Mouse (Mus musculus) liver, embryonic 11.5 days (tissue): ENCODE measurements around the gene Slc44a1. TPM values are rescaled to one million over a fixed set of nuclear protein-coding genes. Genes with fewer than 3 reads are reported as not detected.

Source experiments
- ATAC-seq: fragments of 200-750 bp; cut with Nextera tagmentation; replicated peaks from 2 replicates; pipeline ENCODE4 v1.8.0; 2017; ENCODE audit warnings: moderate number of reproducible peaks, mild to moderate bottlenecking, moderate TSS enrichment, moderate library complexity; ENCODE audit not compliant: low FRiP score
- DNase-seq: peaks from one replicate; pipeline ENCODE4 v3.0.0-alpha.2; 2017; ENCODE audit warnings: low spot score
- H3K27ac ChIP-seq: fragments of 300-500 bp; sonication (generic); 2 replicates; pipeline ENCODE4 v1.5.1; 2014; ENCODE audit warnings: mild to moderate bottlenecking, low read depth, low read length, control low read depth
- H3K27me3 ChIP-seq: fragments of 300-500 bp; sonication (generic); replicated peaks from 2 replicates; pipeline ENCODE4 v1.6.1; 2014; ENCODE audit warnings: low read length, mixed read lengths; ENCODE audit not compliant: control insufficient read depth, insufficient read depth
- H3K36me3 ChIP-seq: fragments of 300-500 bp; sonication (generic); 2 replicates; pipeline ENCODE4 v1.6.1; 2014; ENCODE audit warnings: mild to moderate bottlenecking, low read length, moderate library complexity, mixed read lengths; ENCODE audit not compliant: control insufficient read depth, insufficient read depth
- H3K4me1 ChIP-seq: fragments of 300-500 bp; sonication (generic); replicated peaks from 2 replicates; pipeline ENCODE4 v1.6.1; 2014; ENCODE audit warnings: low read length, mixed read lengths; ENCODE audit not compliant: control insufficient read depth, insufficient read depth
- H3K4me2 ChIP-seq: fragments of 300-500 bp; sonication (generic); 2 replicates; pipeline ENCODE4 v1.6.1; 2014; ENCODE audit warnings: mild to moderate bottlenecking, control low read depth, moderate library complexity
- H3K4me3 ChIP-seq: fragments of 300-500 bp; sonication (generic); 2 replicates; pipeline ENCODE4 v1.5.1; 2014; ENCODE audit warnings: low read depth, low read length, control low read depth
- H3K9ac ChIP-seq: fragments of 300-500 bp; sonication (generic); 2 replicates; pipeline ENCODE4 v1.6.1; 2014; ENCODE audit warnings: low read depth, low read length, control low read depth
- H3K9me3 ChIP-seq: fragments of 300-500 bp; sonication (generic); 2 replicates; pipeline ENCODE4 v1.6.1; 2016; ENCODE audit warnings: low read length, inconsistent platforms, mixed read lengths; ENCODE audit not compliant: control insufficient read depth
- WGBS: fragments of 180-500 bp; shearing (Covaris S2); extraction: QIAGEN DNeasy Blood & Tissue Kit; methylation state at CpG from one replicate; pipeline ENCODE4 v1.1.7; 2014; 5-methylcytosine and 5-hydroxymethylcytosine counted together
- polyA plus RNA-seq: library from polyadenylated mRNA; unstranded; fragments of >200 nt; fragmentation: Nextera tagmentation; extraction: Ambion mirVana; gene quantifications from 2 replicates; pipeline ENCODE4 v1.2.1, GENCODE M21; 2014

Slc44a1 gene
- 19.2 and 20.8 TPM in 2 replicates for polyA plus RNA-seq

GRCm38 (mm10) chr4:53440010-53440815 is at the start of gene Slc44a1:
Gene Slc44a1, plus strand, starts transcription at chr4:53440413.
- under 1% methylated on average over 84 of the region's 122 CpGs for WGBS

GRCm38 (mm10) chr4:53395002-53395401 is 45.2 kb upstream of the Slc44a1 start:
- Histone ChIP-seq H3K4me2 (no peak overlapping the region), H3K36me3 (no peaks in the 10 kb centered on the region), H3K27ac (no peak overlapping the region), H3K9ac (no peak overlapping the region), H3K4me1 (no peaks in the 10 kb centered on the region), H3K9me3 (no peaks in the 10 kb centered on the region), H3K27me3 (no peaks in the 10 kb centered on the region), H3K4me3 (no peak overlapping the region)
- ATAC-seq (no peak; the same call in 1 of the 2 replicates), DNase-seq (no peak)
- 70% methylated on average over 3 of the region's 3 CpGs for WGBS

More at GRCm38 (mm10) chr4:53440010-53440815, at the start of gene Slc44a1:
- H3K4me1 ChIP-seq = peaks cover 12% of the 10 kb centered on the region; the same call in 1 of the 2 replicates
- H3K4me3 ChIP-seq = peak within 1 kb of the TSS; percentile 79
- peak within 1 kb of the TSS; percentile 98 for H3K4me2 ChIP-seq
- H3K9me3 ChIP-seq = no peaks in the 10 kb centered on the region
- ATAC-seq (peak; percentile 95), DNase-seq (peak; percentile 84)
- H3K9ac ChIP-seq = peak within 1 kb of the TSS; percentile 80
- H3K27ac ChIP-seq = peak within 1 kb of the TSS; percentile 70
- H3K27me3 ChIP-seq = peaks cover 22% of the 10 kb centered on the region
- no peaks in the 10 kb centered on the region for H3K36me3 ChIP-seq

GRCm38 (mm10) chr4:53396623-53397192 is 43.5 kb upstream of the Slc44a1 start:
- Histone ChIP-seq H3K27ac (no peak overlapping the region), H3K9ac (no peak overlapping the region), H3K27me3 (no peaks in the 10 kb centered on the region), H3K4me1 (no peaks in the 10 kb centered on the region), H3K4me2 (no peak overlapping the region), H3K4me3 (no peak overlapping the region), H3K36me3 (no peaks in the 10 kb centered on the region), H3K9me3 (no peaks in the 10 kb centered on the region)
- no peak for ATAC-seq
- DNase-seq = no peak
- WGBS = 79% methylated on average over 11 of the region's 11 CpGs

GRCm38 (mm10) chr4:53397280-53398117 is 42.7 kb upstream of the Slc44a1 start:
- Histone ChIP-seq H3K9me3 (no peaks in the 10 kb centered on the region), H3K4me3 (no peak overlapping the region), H3K9ac (no peak overlapping the region), H3K27ac (no peak overlapping the region), H3K4me1 (no peaks in the 10 kb centered on the region), H3K36me3 (no peaks in the 10 kb centered on the region), H3K27me3 (no peaks in the 10 kb centered on the region), H3K4me2 (no peak overlapping the region)
- ATAC-seq = no peak
- no peak for DNase-seq
- whole genome bisulfite sequencing = 67% methylated on average over 4 of the region's 4 CpGs

- H3K4me3 ChIP-seq = no peak overlapping the region
- no peaks in the 10 kb centered on the region for H3K27me3 ChIP-seq
- H3K4me1 ChIP-seq = no peaks in the 10 kb centered on the region
- no peak overlapping the region for H3K4me2 ChIP-seq
- DNase-seq (no peak), ATAC-seq (no peak)
- WGBS = 64% methylated on average over 5 of the region's 5 CpGs
- H3K9ac ChIP-seq = no peak overlapping the region
- no peak overlapping the region for H3K27ac ChIP-seq
- no peaks in the 10 kb centered on the region for H3K36me3 ChIP-seq
- H3K9me3 ChIP-seq = no peaks in the 10 kb centered on the region
Observed at GRCm38 (mm10) chr4:53398561-53398960, 41.7 kb upstream of the Slc44a1 start.

- no peak overlapping the region for H3K27ac ChIP-seq
- no peaks in the 10 kb centered on the region for H3K27me3 ChIP-seq
- no peaks in the 10 kb centered on the region for H3K4me1 ChIP-seq
- no peaks in the 10 kb centered on the region for H3K36me3 ChIP-seq
- H3K4me3 ChIP-seq = no peak overlapping the region
- H3K9me3 ChIP-seq = no peaks in the 10 kb centered on the region
- DNase-seq = no peak
- ATAC-seq = no peak
- no peak overlapping the region for H3K4me2 ChIP-seq
- WGBS = 85% methylated on average over 1 of the region's 1 CpGs
- H3K9ac ChIP-seq = no peak overlapping the region
Observed at GRCm38 (mm10) chr4:53399428-53399827, 40.8 kb upstream of the Slc44a1 start.

- DNase-seq = no peak
- no peak for ATAC-seq
- no peaks in the 10 kb centered on the region for H3K4me1 ChIP-seq
- no peak overlapping the region for H3K4me2 ChIP-seq
- H3K4me3 ChIP-seq = no peak overlapping the region
- H3K36me3 ChIP-seq = no peaks in the 10 kb centered on the region
- H3K27ac ChIP-seq = no peak overlapping the region
- WGBS = 91% methylated on average over 12 of the region's 12 CpGs
- no peaks in the 10 kb centered on the region for H3K9me3 ChIP-seq
- H3K9ac ChIP-seq = no peak overlapping the region
- H3K27me3 ChIP-seq = no peaks in the 10 kb centered on the region
Observed at GRCm38 (mm10) chr4:53403386-53403785, 36.8 kb upstream of the Slc44a1 start.

GRCm38 (mm10) chr4:53404431-53404925 is 35.7 kb upstream of the Slc44a1 start:
- 87% methylated on average over 6 of the region's 6 CpGs for WGBS
- Histone ChIP-seq H3K9me3 (no peaks in the 10 kb centered on the region), H3K4me3 (no peak overlapping the region), H3K4me1 (no peaks in the 10 kb centered on the region), H3K4me2 (no peak overlapping the region), H3K27ac (no peak overlapping the region), H3K27me3 (no peaks in the 10 kb centered on the region), H3K9ac (no peak overlapping the region), H3K36me3 (no peaks in the 10 kb centered on the region)
- DNase-seq (no peak), ATAC-seq (no peak)
